Mouse (Mus musculus): ENCODE data around the gene Cops3. TPM values are rescaled to one million over a fixed set of nuclear protein-coding genes. Genes with fewer than 3 reads are reported as not detected.

The Cops3 gene
- polyA plus RNA-seq, 1 experiment from 2014 or later, result 174 TPM

Other genes with a start within 250 kb of the Cops3 start
- not detected in 2 replicates for gene Olfr223, start 246.5 kb downstream of the Cops3 start, polyA plus RNA-seq (2015; fragmentation: Nextera tagmentation; extraction: Ambion mirVana)
- 35.8 and 39.2 TPM in 2 replicates for gene Mprip, start 178.5 kb downstream of the Cops3 start, polyA plus RNA-seq (2015; fragmentation: Nextera tagmentation; extraction: Ambion mirVana)
- 13.4 and 19.4 TPM in 2 replicates for gene Pld6, start 52.2 kb downstream of the Cops3 start, polyA plus RNA-seq (2015; fragmentation: Nextera tagmentation; extraction: Ambion mirVana)
- gene Flcn, start 29.8 kb downstream of the Cops3 start, polyA plus RNA-seq (2015; fragmentation: Nextera tagmentation; extraction: Ambion mirVana), result 45.2 and 48.2 TPM in 2 replicates
- gene Nt5m, start 391 bp downstream of the Cops3 start, polyA plus RNA-seq (2015; fragmentation: Nextera tagmentation; extraction: Ambion mirVana), result 68.5 and 75.8 TPM in 2 replicates
- gene Med9, start 108.4 kb upstream of the Cops3 start, polyA plus RNA-seq (2015; fragmentation: Nextera tagmentation; extraction: Ambion mirVana), result 30.7 and 33.4 TPM in 2 replicates
- gene Rasd1, start 125.1 kb upstream of the Cops3 start, polyA plus RNA-seq (2015; fragmentation: Nextera tagmentation; extraction: Ambion mirVana), result 1.7 and 2.5 TPM in 2 replicates
- gene Pemt, start 206.7 kb upstream of the Cops3 start, polyA plus RNA-seq (2015; fragmentation: Nextera tagmentation; extraction: Ambion mirVana), result 7.6 and 9.4 TPM in 2 replicates